ENCODE assay signal across 8 mouse cellular contexts in the genomic region with DNA sequence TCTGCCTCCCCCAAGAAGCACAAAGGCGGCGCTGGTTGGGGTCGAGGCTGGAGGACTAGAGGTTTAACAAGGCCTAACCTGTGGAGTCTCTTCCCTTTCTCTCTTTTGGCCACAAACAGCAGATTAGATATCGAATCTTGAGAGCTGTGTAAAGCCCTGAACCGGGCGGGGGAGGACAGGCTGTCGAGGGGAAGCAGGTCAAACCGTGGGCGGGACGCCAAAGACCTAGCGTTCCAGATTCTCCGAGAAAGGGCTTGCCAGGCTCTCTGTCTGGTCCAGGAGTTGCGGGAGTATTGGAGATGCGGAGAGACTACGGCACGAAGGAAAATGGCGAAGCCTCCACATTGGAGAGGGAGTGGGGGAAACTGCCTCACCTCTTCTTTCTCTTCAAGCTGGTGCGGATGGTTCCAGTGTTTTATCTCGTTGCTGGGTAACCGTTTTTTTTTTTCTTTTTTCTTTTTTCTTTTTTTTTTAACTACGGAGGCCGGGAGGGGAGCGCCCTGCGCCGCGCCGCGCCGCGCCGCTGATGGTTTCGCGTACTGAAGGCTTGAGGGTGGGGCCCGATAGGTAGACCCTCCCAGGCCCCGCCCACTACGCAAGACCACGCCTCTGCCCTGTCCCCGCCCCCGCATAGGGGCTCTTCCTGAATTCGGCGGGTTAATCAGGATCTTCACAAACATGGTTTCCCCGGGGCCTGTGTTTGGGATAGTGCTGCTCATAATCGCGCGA. TPM values are rescaled to one million over a fixed set of nuclear protein-coding genes. Genes with fewer than 3 reads are reported as not detected.
DNase-seq lines count a peak whose midpoint lies in the region; ATAC-seq and TF ChIP-seq lines count a peak whose summit lies in the region.

A gene (minus strand): TSS at position 541 of the 729 bp plus-strand sequence.

- peak in 1 of 2 experiments; percentile 41 for TF ChIP-seq EP300 in MEL (IDR thresholded peaks at IDR 0.05; ENCODE audit: low read depth in 1 of 2, low read length in 2 of 2)

- peaks cover 0 to 28% of the 10 kb centered on the region in 2 experiments; a peak in 2 of 4 replicates for H3K36me3 ChIP-seq in MEL (ENCODE audit: control insufficient read depth in 1 of 2, insufficient read depth in 2 of 2, low read length in 2 of 2)
- H3K36me3 ChIP-seq in forebrain, postnatal 0 days (ENCODE audit: insufficient read depth), result no peaks in the 10 kb centered on the region
- no peaks in the 10 kb centered on the region for H3K36me3 ChIP-seq in lung, embryonic 15.5 days

- TF ChIP-seq CTCF in MEL (IDR thresholded peaks at IDR 0.05 in 2 of 3, conservative IDR thresholded peaks at IDR 0.05 in 1 of 3; ENCODE audit: control insufficient read depth in 1 of 3, insufficient read depth in 1 of 3, low read depth in 2 of 3, low read length in 3 of 3, poor library complexity in 1 of 3, severe bottlenecking in 1 of 3), result no peak
- TF ChIP-seq CTCF in cerebellum, adult 2 months (IDR thresholded peaks at IDR 0.05; ENCODE audit: borderline replicate concordance, insufficient read depth, low read depth, low read length), result no peak
- TF ChIP-seq CTCF in forebrain, postnatal 0 days (IDR thresholded peaks at IDR 0.05; ENCODE audit: low read depth), result no peak

- no peaks in the 10 kb centered on the region for H3K9me3 ChIP-seq in MEL (replicated peaks; ENCODE audit: insufficient read depth, low read length)
- no peaks in the 10 kb centered on the region for H3K9me3 ChIP-seq in forebrain, postnatal 0 days (ENCODE audit: low read length)
- no peaks in the 10 kb centered on the region for H3K9me3 ChIP-seq in lung, embryonic 15.5 days

- no peaks in the 10 kb centered on the region; the same call in 1 of the 2 replicates for H3K79me2 ChIP-seq in MEL (ENCODE audit: control insufficient read depth, insufficient read depth, low read length, poor library complexity)

- peak; percentile 96 for DNase-seq in MEL (ENCODE audit: low read depth, low spot score)
- peak; percentile 87 to 88 for DNase-seq in cerebellum, adult 2 months
- peak; percentile 94 for DNase-seq in forebrain, postnatal 0 days
- peak; percentile 92 for DNase-seq in heart, postnatal 4 days
- peak; percentile 75 to 83 for DNase-seq in layer of hippocampus, adult 8-10 months (ENCODE audit: low spot score in 2 of 2)
- DNase-seq in ovary, adult 18-20 months (ENCODE audit: low spot score), result peak; percentile 87
- peak; percentile 95 for DNase-seq in thymus, postnatal 0 days (ENCODE audit: low spot score)

- H3K9ac ChIP-seq in MEL (ENCODE audit: control insufficient read depth, low read depth, low read length, poor library complexity, severe bottlenecking), result peak within 1 kb of the TSS; percentile 78
- peak within 1 kb of the TSS; percentile 86 for H3K9ac ChIP-seq in forebrain, postnatal 0 days
- H3K9ac ChIP-seq in lung, embryonic 15.5 days, result peak within 1 kb of the TSS; percentile 62

- peak in 1 of 2 experiments; percentile 57; a peak in 2 of 4 replicates for TF ChIP-seq POLR2A in MEL (IDR thresholded peaks at IDR 0.05; ENCODE audit: control insufficient read depth in 1 of 2, insufficient read depth in 1 of 2, low read depth in 1 of 2, low read length in 2 of 2, poor library complexity in 1 of 2)
- no peak for TF ChIP-seq POLR2A in cerebellum, adult 2 months (IDR thresholded peaks at IDR 0.05; ENCODE audit: borderline replicate concordance, insufficient read depth, low read length)

- H3K27ac ChIP-seq in MEL (ENCODE audit: control insufficient read depth, low read depth, low read length), result peak within 1 kb of the TSS; percentile 74
- peak within 1 kb of the TSS; percentile 15 for H3K27ac ChIP-seq in cerebellum, adult 2 months (ENCODE audit: insufficient read depth, low read length)
- H3K27ac ChIP-seq in forebrain, postnatal 0 days (ENCODE audit: low read depth, low read length), result peak within 1 kb of the TSS; percentile 87
- peak within 1 kb of the TSS; percentile 66 for H3K27ac ChIP-seq in lung, embryonic 15.5 days

- H3K4me1 ChIP-seq in MEL (ENCODE audit: control insufficient read depth in 1 of 2, insufficient read depth in 2 of 2, low read length in 2 of 2), result peaks cover 17 to 20% of the 10 kb centered on the region in 2 experiments
- H3K4me1 ChIP-seq in cerebellum, adult 2 months (ENCODE audit: control insufficient read depth, insufficient read depth, low read length), result no peaks in the 10 kb centered on the region
- H3K4me1 ChIP-seq in forebrain, postnatal 0 days (ENCODE audit: insufficient read depth), result peaks cover 8% of the 10 kb centered on the region
- H3K4me1 ChIP-seq in lung, embryonic 15.5 days, result peaks cover 9% of the 10 kb centered on the region; the same call in 1 of the 2 replicates

- WGBS in cerebellum, adult 2 months, result under 1% methylated on average over 45 of the region's 45 CpGs
- WGBS in forebrain, postnatal 0 days, result under 1% methylated on average over 45 of the region's 45 CpGs
- under 1% methylated on average over 44 of the region's 45 CpGs for WGBS in lung, embryonic 15.5 days

- TF ChIP-seq RAD21 in MEL (IDR thresholded peaks at IDR 0.05; ENCODE audit: low read depth, low read length), result no peak

- H3K4me3 ChIP-seq in MEL (ENCODE audit: control insufficient read depth in 1 of 2, insufficient read depth in 1 of 2, low read depth in 2 of 2, low read length in 2 of 2), result peak within 1 kb of the TSS; percentile 70 to 90
- peak within 1 kb of the TSS; percentile 93 for H3K4me3 ChIP-seq in cerebellum, adult 2 months (replicated peaks; ENCODE audit: insufficient read depth, low read depth, low read length)
- peak within 1 kb of the TSS; percentile 60 for H3K4me3 ChIP-seq in forebrain, postnatal 0 days (ENCODE audit: low read depth, low read length)
- peak within 1 kb of the TSS; percentile 64 for H3K4me3 ChIP-seq in lung, embryonic 15.5 days

- ATAC-seq in forebrain, postnatal 0 days, result peak; percentile 93
- ATAC-seq in lung, embryonic 15.5 days (ENCODE audit: borderline replicate concordance, extremely low read depth, low FRiP score, low TSS enrichment), result peak; percentile 98

- H3K4me2 ChIP-seq in forebrain, postnatal 0 days (ENCODE audit: low read depth), result peak within 1 kb of the TSS; percentile 66
- peak within 1 kb of the TSS; percentile 69 for H3K4me2 ChIP-seq in lung, embryonic 15.5 days

- H3K27me3 ChIP-seq in MEL (ENCODE audit: control insufficient read depth in 1 of 2, insufficient read depth in 2 of 2, low read length in 2 of 2), result no peaks in the 10 kb centered on the region
- H3K27me3 ChIP-seq in cerebellum, adult 2 months (ENCODE audit: control insufficient read depth, insufficient read depth, low read length), result no peaks in the 10 kb centered on the region
- no peaks in the 10 kb centered on the region for H3K27me3 ChIP-seq in forebrain, postnatal 0 days (ENCODE audit: insufficient read depth, low read length)
- no peaks in the 10 kb centered on the region for H3K27me3 ChIP-seq in lung, embryonic 15.5 days

TF ChIP-seq in MEL, 35 proteins besides CTCF, POLR2A, EP300 and RAD21 (continues in another document):
- TF ChIP-seq MEF2A (IDR thresholded peaks at IDR 0.05; ENCODE audit: extremely low read depth, insufficient replicate concordance, low read depth, low read length, poor library complexity, severe bottlenecking) (no peak), TBP (IDR thresholded peaks at IDR 0.05; ENCODE audit: low read depth, low read length) (no peak; the same call in 1 of the 2 replicates), MAFK (IDR thresholded peaks at IDR 0.05; ENCODE audit: borderline replicate concordance, low read depth, low read length) (0 out of 2 replicates have a peak, but pooled peaks have one; percentile 5), MAZ (IDR thresholded peaks at IDR 0.05; ENCODE audit: low read depth, low read length) (0 out of 2 replicates have a peak, but pooled peaks have one; percentile 21), ELF1 (IDR thresholded peaks at IDR 0.05; ENCODE audit: low read depth, low read length) (peak; percentile 74), HCFC1 (IDR thresholded peaks at IDR 0.05; ENCODE audit: low read depth, low read length) (peak; percentile 86), MYC (IDR thresholded peaks at IDR 0.05; ENCODE audit: low read depth, low read length) (0 out of 2 replicates have a peak, but pooled peaks have one; percentile 32), MXI1 (IDR thresholded peaks at IDR 0.05; ENCODE audit: low read depth, low read length) (peak; percentile 81), ZMIZ1 (IDR thresholded peaks at IDR 0.05; ENCODE audit: low read depth, low read length) (no peak), TCF12 (IDR thresholded peaks at IDR 0.05; ENCODE audit: low read depth, low read length) (0 out of 2 replicates have a peak, but pooled peaks have one; percentile 22), GABPA (IDR thresholded peaks at IDR 0.05; ENCODE audit: low read depth, low read length) (no peak), KAT2A (conservative IDR thresholded peaks at IDR 0.05; ENCODE audit: low read depth, low read length) (no peak), USF2 (IDR thresholded peaks at IDR 0.05; ENCODE audit: borderline replicate concordance in 1 of 2, insufficient read depth in 1 of 2, low read depth in 1 of 2, low read length in 2 of 2) (no peak), CHD1 (IDR thresholded peaks at IDR 0.05; ENCODE audit: low read depth, low read length) (no peak), NELFE (IDR thresholded peaks at IDR 0.05; ENCODE audit: low read depth, low read length) (peak; percentile 53), JUND (IDR thresholded peaks at IDR 0.05; ENCODE audit: low read depth, low read length) (no peak), POLR2AphosphoS2 (IDR thresholded peaks at IDR 0.05; ENCODE audit: low read length) (no peak; the same call in 1 of the 2 replicates), CHD2 (IDR thresholded peaks at IDR 0.05; ENCODE audit: low read length) (no peak), ZNF384 (IDR thresholded peaks at IDR 0.05; ENCODE audit: low read depth, low read length) (peak; percentile 100), GATA1 (IDR thresholded peaks at IDR 0.05; ENCODE audit: low read depth, low read length) (peak; percentile 62), E2F4 (IDR thresholded peaks at IDR 0.05; ENCODE audit: borderline replicate concordance, low read depth, low read length) (no peak; the same call in 1 of the 2 replicates)

RNA-seq across cellular contexts. Expression of the gene that starts here (rescaled TPM):
- 0.46 and 1.2 TPM in 2 replicates for total RNA-seq in MEL (2012; rRNA removed)
- 1 to 10 TPM in 1 of 2 experiments, not detected in 1; 2.6 TPM for polyA plus RNA-seq in MEL (2012; ENCODE audit: insufficient read depth in 1 of 2, insufficient read length in 2 of 2, low read depth in 1 of 2, low replicate concordance in 2 of 2, missing spikeins in 1 of 2)
- 4.8 and 6.6 TPM in 2 replicates for polyA plus RNA-seq in cerebellum, adult 2 months (2012; rRNA removed)
- 2.4 and 5.3 TPM in 2 replicates for total RNA-seq in forebrain, postnatal 0 days (2014; rRNA removed)
- 10.2 and 10.8 TPM in 2 replicates for polyA plus RNA-seq in forebrain, postnatal 0 days (2015; fragmentation: Nextera tagmentation; extraction: Ambion mirVana)
- total RNA-seq in heart, postnatal 4 days (2021), result 1 to 10 TPM; 2.4 to 4.5 TPM
- 1 to 10 TPM; 1.5 to 4.0 (median 2.1) TPM for total RNA-seq in layer of hippocampus, adult 8-10 months (2022)
- polyA plus RNA-seq in lung, embryonic 15.5 days (2015; fragmentation: Nextera tagmentation; extraction: Ambion mirVana), result 8.2 and 8.4 TPM in 2 replicates
- polyA plus RNA-seq in thymus, postnatal 0 days (2015; fragmentation: Nextera tagmentation; extraction: Ambion mirVana), result 2.8 and 4.3 TPM in 2 replicates

Comparison
In these comparisons a context has a peak if more than half of its experiments do, and no peak if none do; other contexts are left out.
1. Peak in every context shown above with its lines: DNase-seq, ATAC-seq, H3K4me3 ChIP-seq and H3K27ac ChIP-seq.
2. H3K27ac ChIP-seq: peak in every context shown above with its lines; median percentile 87 in forebrain, postnatal 0 days; 74 in MEL; 66 in lung, embryonic 15.5 days; 15 in cerebellum, adult 2 months.